Mouse (Mus musculus) midbrain, postnatal 0 days (tissue): ENCODE measurements around the gene Serpina3a. TPM values are rescaled to one million over a fixed set of nuclear protein-coding genes. Genes with fewer than 3 reads are reported as not detected.

Experiments
- ATAC-seq: fragments of 200-750 bp; cut with Nextera tagmentation; 2 replicates; pipeline ENCODE4 v1.8.0; 2017; ENCODE audit warnings: moderate number of reproducible peaks, mild to moderate bottlenecking, moderate TSS enrichment, moderate library complexity; ENCODE audit not compliant: low FRiP score
- DNase-seq: peaks from one replicate; pipeline ENCODE4 v3.0.0-alpha.2; 2015; ENCODE audit warnings: low spot score
- H3K27ac ChIP-seq: fragments of 300-500 bp; sonication (generic); 2 replicates; pipeline ENCODE4 v1.5.1; 2014; ENCODE audit warnings: low read depth, mild to moderate bottlenecking, low read length, mixed read lengths
- H3K27me3 ChIP-seq: fragments of 300-500 bp; sonication (generic); 2 replicates; pipeline ENCODE4 v1.6.1; 2014; ENCODE audit warnings: low read length, control low read depth, mixed read lengths; ENCODE audit not compliant: insufficient read depth
- H3K36me3 ChIP-seq: fragments of 300-500 bp; sonication (generic); 2 replicates; pipeline ENCODE4 v1.6.1; 2014; ENCODE audit warnings: low read length, control low read depth, mixed read lengths; ENCODE audit not compliant: insufficient read depth
- H3K4me1 ChIP-seq: fragments of 300-500 bp; sonication (generic); 2 replicates; pipeline ENCODE4 v1.6.1; 2014; ENCODE audit warnings: mild to moderate bottlenecking, control low read depth, antibody characterized with exemption, low read length, mixed read lengths; ENCODE audit not compliant: insufficient read depth
- H3K4me2 ChIP-seq: fragments of 300-500 bp; sonication (generic); 2 replicates; pipeline ENCODE4 v1.6.1; 2014; ENCODE audit warnings: low read depth, mild to moderate bottlenecking, low read length, mixed read lengths; ENCODE audit not compliant: poor library complexity, severe bottlenecking
- H3K4me3 ChIP-seq: fragments of 300-500 bp; sonication (generic); 2 replicates; pipeline ENCODE4 v1.5.1; 2014; ENCODE audit warnings: low read depth, mild to moderate bottlenecking, low read length, moderate library complexity
- H3K9ac ChIP-seq: fragments of 300-500 bp; sonication (generic); replicated peaks from 2 replicates; pipeline ENCODE4 v1.6.1; 2014; ENCODE audit warnings: mild to moderate bottlenecking, low read length, moderate library complexity, mixed read lengths; ENCODE audit not compliant: poor library complexity, severe bottlenecking
- H3K9me3 ChIP-seq: fragments of 300-500 bp; sonication (generic); 2 replicates; pipeline ENCODE4 v1.6.1; 2016; ENCODE audit warnings: low read length, control low read depth
- CTCF ChIP-seq: IDR thresholded peaks from 2 replicates; pipeline ENCODE4 v1.5.1; 2016; ENCODE audit warnings: antibody characterized with exemption, mild to moderate bottlenecking
- WGBS: fragments of 180-500 bp; shearing (Covaris S2); extraction: QIAGEN DNeasy Blood & Tissue Kit; methylation state at CpG from one replicate; pipeline ENCODE4 v1.1.7; 2014; 5-methylcytosine and 5-hydroxymethylcytosine counted together
- polyA plus RNA-seq: library from polyadenylated mRNA; unstranded; fragments of >200 nt; fragmentation: Nextera tagmentation; extraction: Ambion mirVana; gene quantifications from 2 replicates; pipeline ENCODE4 v1.2.1, GENCODE M21; 2015
- total RNA-seq: library from RNA; depleted of rRNA; stranded (reverse); fragments of >200 nt; gene quantifications from 2 replicates; pipeline ENCODE4 v1.2.3, GENCODE M21; 2014

Serpina3a gene
- total and polyA plus RNA-seq, 2 experiments from 2014 or later = not detected

DNA sequence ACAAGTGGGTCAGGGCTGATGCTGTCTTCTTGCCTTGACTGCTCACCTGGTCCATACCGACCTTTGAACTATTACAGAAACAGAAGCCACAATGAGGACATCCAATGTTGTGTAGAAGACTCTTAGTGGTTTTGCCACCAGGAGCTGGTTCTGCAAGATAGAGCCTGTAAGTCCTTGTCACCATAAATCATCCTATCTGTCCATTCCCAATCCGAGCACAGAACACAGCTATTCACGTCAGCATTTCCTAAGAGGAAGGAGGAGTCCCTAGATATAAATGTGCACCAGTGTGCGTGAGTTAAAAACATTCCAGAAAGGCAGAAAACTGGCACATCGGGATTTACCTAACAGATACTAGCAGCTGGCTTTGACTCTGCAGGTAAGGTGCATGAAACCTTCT, 15.2 kb downstream of the Serpina3a start, which contains the start of gene Serpina3b:
Gene Serpina3b, plus strand, starts transcription at position 301 of the 400 bp plus-strand sequence.
- Histone ChIP-seq H3K9me3 (no peaks in the 10 kb centered on the region), H3K4me3 (no peak within 1 kb of the TSS), H3K4me1 (no peaks in the 10 kb centered on the region), H3K9ac (no peak within 1 kb of the TSS), H3K36me3 (no peaks in the 10 kb centered on the region), H3K27ac (no peak within 1 kb of the TSS), H3K27me3 (no peaks in the 10 kb centered on the region), H3K4me2 (no peak within 1 kb of the TSS)
- no peak for ATAC-seq
- no peak for DNase-seq
- no peak for TF ChIP-seq CTCF
- 89% methylated on average over 5 of the region's 5 CpGs for WGBS

DNA sequence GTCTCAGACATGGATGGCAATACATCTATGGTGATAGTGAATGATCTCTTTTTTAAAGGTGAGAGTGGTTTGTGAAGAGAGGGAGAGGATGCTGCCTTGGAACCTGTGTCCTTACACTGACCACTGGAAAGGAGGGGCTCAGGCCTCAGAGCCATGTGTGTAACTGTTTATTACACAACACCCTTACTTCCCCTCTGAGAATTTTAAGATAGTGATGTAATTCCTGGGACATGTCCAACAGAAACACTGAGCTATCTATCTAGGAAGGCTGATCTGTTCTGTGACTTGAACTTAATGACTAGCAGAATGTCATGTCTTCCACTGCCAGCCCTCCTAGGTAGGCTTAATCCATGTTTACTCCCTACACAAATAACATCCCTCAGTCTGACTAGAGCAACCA, 18.5 kb downstream of the Serpina3a start:
- no peak overlapping the region for H3K4me2 ChIP-seq
- H3K9ac ChIP-seq = no peak overlapping the region
- no peaks in the 10 kb centered on the region for H3K27me3 ChIP-seq
- H3K36me3 ChIP-seq = no peaks in the 10 kb centered on the region
- no peak for DNase-seq
- H3K4me3 ChIP-seq = no peak overlapping the region
- no peak for TF ChIP-seq CTCF
- no peaks in the 10 kb centered on the region for H3K4me1 ChIP-seq
- no peak for ATAC-seq
- H3K27ac ChIP-seq = no peak overlapping the region
- no peaks in the 10 kb centered on the region for H3K9me3 ChIP-seq

DNA sequence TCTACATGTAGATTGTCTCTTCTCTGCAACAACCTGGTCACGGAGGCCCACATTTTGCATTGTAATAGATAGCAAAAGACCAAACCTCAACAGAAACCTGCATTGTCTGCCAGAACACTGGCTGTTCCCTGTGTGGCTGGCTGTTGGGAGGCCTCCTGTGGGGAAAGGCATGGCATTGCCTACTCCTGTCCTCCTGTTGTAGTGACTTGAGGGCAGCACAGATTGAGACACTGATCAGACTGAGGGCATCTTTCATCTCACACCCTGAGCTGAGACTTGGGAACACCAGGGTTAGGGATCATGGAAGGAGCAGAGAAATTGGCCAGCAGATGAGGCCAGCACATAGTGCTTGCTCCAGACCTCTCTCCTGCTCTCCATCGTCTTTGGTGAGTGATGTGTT, 25.7 kb downstream of the Serpina3a start:
- ATAC-seq (no peak), DNase-seq (no peak)
- TF ChIP-seq CTCF = no peak
- WGBS = 89% methylated on average over 2 of the region's 2 CpGs
- H3K9ac ChIP-seq = no peak overlapping the region
- H3K36me3 ChIP-seq = no peaks in the 10 kb centered on the region
- H3K27me3 ChIP-seq = no peaks in the 10 kb centered on the region
- H3K27ac ChIP-seq = no peak overlapping the region
- no peak overlapping the region for H3K4me2 ChIP-seq
- no peak overlapping the region for H3K4me3 ChIP-seq
- H3K9me3 ChIP-seq = no peaks in the 10 kb centered on the region
- H3K4me1 ChIP-seq = no peaks in the 10 kb centered on the region

DNA sequence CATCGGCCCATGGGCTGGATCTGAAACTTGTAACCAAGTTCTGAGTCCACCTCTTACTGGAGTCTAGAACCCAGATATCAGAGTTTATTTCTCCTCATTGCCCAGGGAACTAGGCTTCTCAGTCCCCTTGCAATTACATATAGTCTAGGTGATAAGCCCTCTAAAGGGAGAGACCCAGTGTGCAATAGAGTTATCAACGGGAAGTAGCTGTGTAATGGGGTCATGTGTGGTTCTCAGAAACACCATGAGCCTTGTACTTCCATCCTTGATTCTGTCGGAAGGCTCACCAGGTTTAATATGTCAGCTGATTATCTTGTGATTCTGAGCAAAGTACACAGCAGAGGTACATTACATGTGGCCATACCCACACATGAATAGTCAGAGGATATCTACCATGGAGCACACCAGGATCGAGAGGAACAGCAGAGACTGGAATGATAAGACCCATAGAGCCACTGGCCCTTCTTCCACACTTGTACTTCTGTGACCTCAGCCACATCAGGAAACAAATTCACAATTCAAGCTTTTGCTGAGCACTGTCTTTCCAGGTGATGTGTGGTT, 28.1 kb downstream of the Serpina3a start:
- DNase-seq (no peak), ATAC-seq (no peak)
- Histone ChIP-seq H3K9me3 (no peaks in the 10 kb centered on the region), H3K4me3 (no peak overlapping the region), H3K4me2 (no peak overlapping the region), H3K4me1 (no peaks in the 10 kb centered on the region), H3K36me3 (no peaks in the 10 kb centered on the region), H3K27ac (no peak overlapping the region), H3K9ac (no peak overlapping the region), H3K27me3 (no peaks in the 10 kb centered on the region)
- no peak for TF ChIP-seq CTCF
- 97% methylated on average over 4 of the region's 4 CpGs for WGBS

DNA sequence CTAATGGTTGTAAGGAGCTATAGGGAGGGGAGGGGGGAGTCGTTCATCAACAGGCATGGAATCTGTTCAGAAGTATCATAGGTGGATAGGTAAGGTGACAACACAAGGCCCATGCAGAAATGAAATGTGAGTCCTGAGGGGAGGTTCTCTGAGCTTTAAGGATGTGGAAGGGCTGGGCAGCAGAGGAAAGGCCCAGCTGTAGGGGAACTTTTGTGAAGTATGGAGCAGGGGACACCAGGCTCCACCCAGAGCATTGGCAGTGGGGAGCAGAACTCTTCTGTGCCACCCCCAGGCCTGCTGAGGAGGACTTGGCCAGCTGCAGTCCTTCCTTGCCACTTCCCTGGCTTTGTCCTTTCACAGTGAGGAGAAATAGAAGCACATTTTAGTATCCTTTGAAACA, 29.0 kb downstream of the Serpina3a start:
- Histone ChIP-seq H3K4me2 (no peak overlapping the region), H3K27ac (no peak overlapping the region), H3K27me3 (no peaks in the 10 kb centered on the region), H3K36me3 (no peaks in the 10 kb centered on the region), H3K4me3 (no peak overlapping the region), H3K9ac (no peak overlapping the region), H3K4me1 (no peaks in the 10 kb centered on the region), H3K9me3 (no peaks in the 10 kb centered on the region)
- no peak for TF ChIP-seq CTCF
- DNase-seq = no peak
- no peak for ATAC-seq
- WGBS = 81% methylated on average over 1 of the region's 1 CpGs

DNA sequence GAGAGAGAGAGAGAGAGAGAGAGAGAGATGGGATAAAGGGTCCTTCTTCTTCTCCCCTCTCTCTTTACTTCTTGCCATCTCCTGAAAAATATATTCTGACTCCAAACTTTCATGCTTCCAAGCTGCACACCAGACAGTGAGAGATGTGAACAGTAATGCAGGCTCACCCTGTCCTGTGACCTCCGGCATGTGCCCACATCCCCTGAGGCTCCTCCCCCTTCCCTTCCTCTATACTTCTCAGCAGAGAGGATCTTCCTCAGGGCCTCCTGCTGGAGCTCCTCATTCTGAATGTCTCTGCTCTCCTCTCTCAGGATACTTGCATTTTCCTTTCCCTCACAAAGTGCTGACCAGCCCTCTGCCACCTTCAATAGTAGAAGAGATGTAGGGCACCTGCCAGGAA, 29.9 kb downstream of the Serpina3a start:
- no peak overlapping the region for H3K27ac ChIP-seq
- no peaks in the 10 kb centered on the region for H3K27me3 ChIP-seq
- 59% methylated on average over 1 of the region's 1 CpGs for WGBS
- H3K9ac ChIP-seq = no peak overlapping the region
- TF ChIP-seq CTCF = no peak
- no peaks in the 10 kb centered on the region for H3K4me1 ChIP-seq
- no peak overlapping the region for H3K4me2 ChIP-seq
- ATAC-seq (no peak), DNase-seq (no peak)
- no peaks in the 10 kb centered on the region for H3K36me3 ChIP-seq
- no peak overlapping the region for H3K4me3 ChIP-seq
- H3K9me3 ChIP-seq = no peaks in the 10 kb centered on the region
